Mouse (Mus musculus): ENCODE measurements at regions not wholly inside any gene's neighbourhood (a gene's known extent, or its start where the extent isn't known, plus 50 kb on each side); places are given as distances from the start of the nearest gene placed in this dataset.

DNA sequence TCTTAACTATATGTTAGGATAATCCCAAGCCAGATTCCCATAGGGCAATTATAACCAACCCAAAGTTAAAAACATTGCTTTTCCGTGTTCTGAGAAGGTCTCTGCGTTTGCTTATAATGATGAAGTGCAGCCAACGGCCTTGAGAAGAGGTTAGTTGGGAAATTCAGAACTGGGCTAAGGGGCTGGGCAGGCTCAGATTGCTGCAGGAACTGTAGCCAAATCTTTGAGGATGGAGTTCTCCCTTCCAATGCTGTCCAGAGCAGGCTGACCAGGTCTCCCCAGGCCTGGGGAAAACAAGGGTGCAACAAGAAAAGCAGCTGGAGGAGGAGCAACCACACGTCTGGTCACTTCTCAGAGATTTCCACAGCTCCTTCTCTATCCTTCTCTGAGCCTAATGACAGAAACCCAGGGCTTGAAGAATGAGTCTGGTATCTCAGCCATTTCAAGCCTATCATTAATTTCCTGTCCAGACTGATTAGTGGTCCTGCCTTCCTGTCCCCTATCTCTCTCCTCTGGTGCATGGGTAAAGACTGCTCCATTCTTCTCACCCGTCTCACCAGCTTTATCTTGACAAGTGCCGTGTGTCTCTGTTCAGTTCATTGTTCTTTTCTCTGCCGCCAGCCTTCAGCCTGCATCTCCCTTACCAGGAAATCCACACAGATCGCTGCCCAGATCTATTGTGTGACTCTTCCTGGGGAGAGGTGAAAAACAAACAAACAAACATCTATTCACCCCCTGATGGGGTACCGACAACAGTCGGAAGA lies 255.2 kb downstream of the Sipa1l2 start:
- DNase-seq (ENCODE audit: low spot score) = no peak
- Histone ChIP-seq H3K27ac (ENCODE audit: low read depth) (no peak overlapping the region), H3K9me3 (replicated peaks; ENCODE audit: control insufficient read depth, low read length) (no peaks in the 10 kb centered on the region), H3K4me3 (ENCODE audit: low read depth, low read length) (no peak overlapping the region), H3K27me3 (ENCODE audit: control insufficient read depth, insufficient read depth, low read length) (no peaks in the 10 kb centered on the region), H3K9ac (replicated peaks; ENCODE audit: low read depth, low read length) (no peak overlapping the region), H3K4me1 (ENCODE audit: control insufficient read depth, insufficient read depth) (no peaks in the 10 kb centered on the region), H3K4me2 (ENCODE audit: low read depth, low read length) (no peak overlapping the region), H3K36me3 (replicated peaks; ENCODE audit: control insufficient read depth, insufficient read depth, low read length) (no peaks in the 10 kb centered on the region)
- TF ChIP-seq CTCF (IDR thresholded peaks at IDR 0.05; ENCODE audit: low read depth) (no peak), EP300 (IDR thresholded peaks at IDR 0.05; ENCODE audit: low read depth) (no peak)
- WGBS = 38% methylated on average over 10 of the region's 10 CpGs
- no peak for ATAC-seq (ENCODE audit: insufficient read depth, low read depth)

DNA sequence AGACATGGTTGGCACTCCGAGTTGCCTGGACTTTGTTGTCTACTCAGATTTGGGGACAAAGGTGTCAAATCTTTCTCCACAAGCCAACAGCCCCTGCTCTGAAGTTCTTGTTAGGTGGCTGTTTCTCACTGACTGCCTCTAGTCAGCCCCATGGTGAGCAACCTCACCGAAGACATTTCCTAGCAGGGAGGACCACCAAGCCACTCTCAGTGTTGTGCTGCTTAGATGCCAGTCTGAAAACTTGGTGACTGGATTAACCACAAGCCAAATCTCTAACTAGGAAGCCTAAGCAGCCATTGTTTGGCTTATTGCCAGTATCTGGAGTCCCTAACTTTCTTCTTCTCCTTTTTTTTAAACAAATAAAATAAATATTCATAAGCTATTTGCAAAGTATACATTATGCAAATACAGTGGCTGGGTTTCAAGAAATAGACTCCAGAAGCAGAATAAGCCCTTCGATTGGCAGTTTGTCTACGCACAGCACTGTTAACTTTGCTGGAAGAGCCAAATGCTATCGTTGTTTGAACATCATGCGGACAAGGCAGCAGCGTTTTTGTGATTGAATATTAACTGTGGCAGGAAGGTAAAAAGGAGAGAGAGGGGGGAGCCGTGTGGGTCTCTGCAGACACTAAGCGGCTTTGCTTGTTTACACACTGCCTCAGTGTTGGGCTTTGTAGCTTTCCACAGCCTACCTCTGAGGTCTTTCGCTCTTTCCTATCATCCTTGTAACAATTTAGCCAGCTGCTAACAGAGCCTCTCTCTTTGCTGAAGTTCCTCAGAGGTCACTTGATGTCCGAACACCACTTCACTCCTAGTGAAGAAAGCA lies 257.4 kb downstream of the Disc1 start:
- H3K4me3 ChIP-seq (ENCODE audit: low read depth, low read length) = no peak overlapping the region
- H3K36me3 ChIP-seq (replicated peaks; ENCODE audit: control insufficient read depth, insufficient read depth, low read length) = no peaks in the 10 kb centered on the region
- H3K27me3 ChIP-seq (ENCODE audit: control insufficient read depth, insufficient read depth, low read length) = no peaks in the 10 kb centered on the region
- DNase-seq (ENCODE audit: low spot score) = no peak
- TF ChIP-seq CTCF (IDR thresholded peaks at IDR 0.05; ENCODE audit: low read depth) (no peak), EP300 (IDR thresholded peaks at IDR 0.05; ENCODE audit: low read depth) (no peak)
- no peak overlapping the region for H3K9ac ChIP-seq (replicated peaks; ENCODE audit: low read depth, low read length)
- H3K4me1 ChIP-seq (ENCODE audit: control insufficient read depth, insufficient read depth) = no peaks in the 10 kb centered on the region
- no peaks in the 10 kb centered on the region for H3K9me3 ChIP-seq (replicated peaks; ENCODE audit: control insufficient read depth, low read length)
- no peak for ATAC-seq (ENCODE audit: insufficient read depth, low read depth)
- no peak overlapping the region for H3K4me2 ChIP-seq (ENCODE audit: low read depth, low read length)
- H3K27ac ChIP-seq (ENCODE audit: low read depth) = no peak overlapping the region
- WGBS = 74% methylated on average over 11 of the region's 11 CpGs

All from heart, postnatal 0 days (tissue).